Mouse (Mus musculus): ENCODE data around the gene Stxbp3. TPM values are rescaled to one million over a fixed set of nuclear protein-coding genes. Genes with fewer than 3 reads are reported as not detected.

Gene Stxbp3
- total and polyA plus RNA-seq, 3 experiments: 15.9 to 32.2 TPM; not detected in 1

DNA sequence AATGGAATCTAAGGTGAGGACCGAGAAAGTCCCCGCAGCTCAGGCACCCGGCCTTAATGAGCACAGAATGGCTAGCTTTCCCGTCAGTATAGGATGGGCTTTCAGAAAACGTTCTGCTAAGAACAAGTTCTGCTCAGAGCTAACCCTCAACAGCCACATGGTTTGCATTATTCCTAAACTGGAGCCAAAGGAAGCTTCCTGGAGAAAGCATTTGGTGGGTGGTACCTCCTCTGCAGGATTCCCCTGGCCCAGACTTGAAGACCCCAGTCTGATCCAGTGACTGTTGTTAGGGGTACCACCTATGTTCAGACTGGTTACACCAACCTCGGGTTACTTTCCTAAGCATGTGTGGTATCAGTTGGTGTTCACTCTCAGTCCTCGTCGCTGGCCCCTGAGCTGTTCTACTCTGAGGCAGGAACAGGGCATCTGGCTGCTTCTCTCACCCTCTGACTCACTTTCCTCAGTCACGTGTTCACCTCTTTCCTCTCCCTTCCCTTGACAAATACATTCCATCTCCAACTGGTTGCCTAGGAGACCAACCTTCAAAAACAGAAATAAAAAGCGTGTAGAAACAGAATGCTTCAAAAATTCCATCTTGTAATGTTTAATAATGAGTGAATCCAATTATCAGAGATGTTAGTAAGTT lies 59.0 kb downstream of the Stxbp3 start:
- Histone ChIP-seq H3K79me2 (ENCODE audit: control insufficient read depth, insufficient read depth, low read length, poor library complexity) (no peaks in the 10 kb centered on the region), H3K4me1 (ENCODE audit: control insufficient read depth in 1 of 2, insufficient read depth in 2 of 2, low read length in 2 of 2) (no peaks in the 10 kb centered on the region), H3K4me3 (ENCODE audit: control insufficient read depth in 1 of 2, insufficient read depth in 1 of 2, low read depth in 2 of 2, low read length in 2 of 2) (no peak overlapping the region), H3K9ac (ENCODE audit: control insufficient read depth, low read depth, low read length, poor library complexity, severe bottlenecking) (no peak overlapping the region), H3K27me3 (ENCODE audit: control insufficient read depth in 1 of 2, insufficient read depth in 2 of 2, low read length in 2 of 2) (no peaks in the 10 kb centered on the region; a peak in 1 of 4 replicates), H3K9me3 (replicated peaks; ENCODE audit: insufficient read depth, low read length) (no peaks in the 10 kb centered on the region), H3K36me3 (ENCODE audit: control insufficient read depth in 1 of 2, insufficient read depth in 2 of 2, low read length in 2 of 2) (no peaks in the 10 kb centered on the region), H3K27ac (ENCODE audit: control insufficient read depth, low read depth, low read length) (no peak overlapping the region)
- TF ChIP-seq SIN3A (IDR thresholded peaks at IDR 0.05; ENCODE audit: low read length) (no peak), USF1 (IDR thresholded peaks at IDR 0.05; ENCODE audit: low read depth, low read length) (0 out of 2 replicates have a peak, but pooled peaks have one; percentile 26)
- no peak for DNase-seq (ENCODE audit: low read depth, low spot score)

DNA sequence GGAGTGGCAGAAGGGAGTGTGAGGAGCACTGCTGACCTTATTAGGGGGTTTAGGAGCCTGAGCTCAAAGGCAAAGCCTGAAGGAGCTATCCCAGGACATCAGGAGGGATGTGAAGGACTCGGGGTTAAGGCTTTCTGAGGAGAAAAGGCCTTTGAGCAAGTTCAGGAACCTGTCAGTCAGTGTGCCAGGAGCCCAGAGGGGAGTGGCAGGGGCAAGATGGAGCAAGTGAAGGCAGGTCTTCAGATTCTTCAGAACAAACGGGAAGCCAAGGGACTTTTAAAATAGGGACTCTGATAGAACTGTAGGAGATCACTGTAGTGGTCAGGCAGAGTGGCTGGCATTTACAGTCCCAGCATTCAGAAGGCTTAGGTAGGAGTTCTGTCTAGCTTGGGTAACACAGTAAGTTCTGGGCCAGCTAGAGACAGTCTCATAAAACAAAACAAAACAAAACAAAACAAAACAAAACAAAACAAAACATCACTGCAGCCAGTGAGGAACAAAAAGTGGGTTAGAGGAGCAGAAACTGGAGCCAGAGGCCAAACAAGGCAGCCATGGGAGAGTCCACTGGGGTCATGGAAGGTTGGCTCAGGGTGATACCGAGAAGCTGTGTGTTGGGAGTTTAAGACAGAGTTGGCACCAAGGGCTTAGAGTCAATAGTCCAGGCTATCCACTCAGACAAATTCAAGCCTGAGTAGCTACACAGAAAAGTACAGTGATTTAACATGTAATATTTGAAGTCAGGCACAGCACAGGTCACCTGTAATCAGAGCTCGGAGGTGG lies 61.4 kb downstream of the Stxbp3 start:
- no peak overlapping the region for H3K4me3 ChIP-seq (ENCODE audit: control insufficient read depth in 1 of 2, insufficient read depth in 1 of 2, low read depth in 2 of 2, low read length in 2 of 2)
- no peak overlapping the region for H3K9ac ChIP-seq (ENCODE audit: control insufficient read depth, low read depth, low read length, poor library complexity, severe bottlenecking)
- H3K9me3 ChIP-seq (replicated peaks; ENCODE audit: insufficient read depth, low read length): no peaks in the 10 kb centered on the region
- 0 out of 4 replicates have a peak, but pooled peaks cover 0 to 3% of the 10 kb centered on the region in 2 experiments for H3K4me1 ChIP-seq (ENCODE audit: control insufficient read depth in 1 of 2, insufficient read depth in 2 of 2, low read length in 2 of 2)
- no peaks in the 10 kb centered on the region for H3K79me2 ChIP-seq (ENCODE audit: control insufficient read depth, insufficient read depth, low read length, poor library complexity)
- TF ChIP-seq CHD2 (IDR thresholded peaks at IDR 0.05; ENCODE audit: low read length): no peak
- TF ChIP-seq TAL1 (IDR thresholded peaks at IDR 0.05; ENCODE audit: low read length): no peak
- TF ChIP-seq MAFK (IDR thresholded peaks at IDR 0.05; ENCODE audit: borderline replicate concordance, low read depth, low read length): no peak
- TF ChIP-seq MYB (IDR thresholded peaks at IDR 0.05; ENCODE audit: low read depth, low read length): no peak
- TF ChIP-seq USF2 (IDR thresholded peaks at IDR 0.05; ENCODE audit: borderline replicate concordance in 1 of 2, insufficient read depth in 1 of 2, low read depth in 1 of 2, low read length in 2 of 2): no peak
- TF ChIP-seq RCOR1 (IDR thresholded peaks at IDR 0.05; ENCODE audit: low read depth, low read length): no peak
- no peak for TF ChIP-seq GATA1 (IDR thresholded peaks at IDR 0.05; ENCODE audit: low read depth, low read length)
- no peak for TF ChIP-seq UBTF (IDR thresholded peaks at IDR 0.05; ENCODE audit: borderline replicate concordance, insufficient read depth, low read depth, low read length)
- TF ChIP-seq POLR2A (IDR thresholded peaks at IDR 0.05; ENCODE audit: control insufficient read depth in 1 of 2, insufficient read depth in 1 of 2, low read depth in 1 of 2, low read length in 2 of 2, poor library complexity in 1 of 2): no peak
- TF ChIP-seq NELFE (IDR thresholded peaks at IDR 0.05; ENCODE audit: low read depth, low read length): no peak
- TF ChIP-seq ZC3H11A (IDR thresholded peaks at IDR 0.05; ENCODE audit: low read depth, low read length): no peak
- TF ChIP-seq USF1 (IDR thresholded peaks at IDR 0.05; ENCODE audit: low read depth, low read length): no peak
- no peak for TF ChIP-seq TCF12 (IDR thresholded peaks at IDR 0.05; ENCODE audit: low read depth, low read length)
- TF ChIP-seq RAD21 (IDR thresholded peaks at IDR 0.05; ENCODE audit: low read depth, low read length): no peak
- no peak for TF ChIP-seq ZNF384 (IDR thresholded peaks at IDR 0.05; ENCODE audit: low read depth, low read length)
- no peak for TF ChIP-seq MAX (IDR thresholded peaks at IDR 0.05; ENCODE audit: low read length)
- no peak for TF ChIP-seq E2F4 (IDR thresholded peaks at IDR 0.05; ENCODE audit: borderline replicate concordance, low read depth, low read length)
- no peak for TF ChIP-seq CHD1 (IDR thresholded peaks at IDR 0.05; ENCODE audit: low read depth, low read length)
- no peak for TF ChIP-seq TBP (IDR thresholded peaks at IDR 0.05; ENCODE audit: low read depth, low read length)
- no peak for TF ChIP-seq MYC (IDR thresholded peaks at IDR 0.05; ENCODE audit: low read depth, low read length)
- no peaks in the 10 kb centered on the region for H3K36me3 ChIP-seq (ENCODE audit: control insufficient read depth in 1 of 2, insufficient read depth in 2 of 2, low read length in 2 of 2)
- H3K27ac ChIP-seq (ENCODE audit: control insufficient read depth, low read depth, low read length): no peak overlapping the region
- no peak for DNase-seq (ENCODE audit: low read depth, low spot score)
- no peaks in the 10 kb centered on the region; a peak in 1 of 4 replicates for H3K27me3 ChIP-seq (ENCODE audit: control insufficient read depth in 1 of 2, insufficient read depth in 2 of 2, low read length in 2 of 2)
